Mouse (Mus musculus) lung, postnatal 10 days (tissue): ENCODE measurements around the gene Eme2.

Experiments
- DNase-seq: peaks from one replicate; pipeline ENCODE4 v3.0.0; 2021

The Eme2 gene

DNA sequence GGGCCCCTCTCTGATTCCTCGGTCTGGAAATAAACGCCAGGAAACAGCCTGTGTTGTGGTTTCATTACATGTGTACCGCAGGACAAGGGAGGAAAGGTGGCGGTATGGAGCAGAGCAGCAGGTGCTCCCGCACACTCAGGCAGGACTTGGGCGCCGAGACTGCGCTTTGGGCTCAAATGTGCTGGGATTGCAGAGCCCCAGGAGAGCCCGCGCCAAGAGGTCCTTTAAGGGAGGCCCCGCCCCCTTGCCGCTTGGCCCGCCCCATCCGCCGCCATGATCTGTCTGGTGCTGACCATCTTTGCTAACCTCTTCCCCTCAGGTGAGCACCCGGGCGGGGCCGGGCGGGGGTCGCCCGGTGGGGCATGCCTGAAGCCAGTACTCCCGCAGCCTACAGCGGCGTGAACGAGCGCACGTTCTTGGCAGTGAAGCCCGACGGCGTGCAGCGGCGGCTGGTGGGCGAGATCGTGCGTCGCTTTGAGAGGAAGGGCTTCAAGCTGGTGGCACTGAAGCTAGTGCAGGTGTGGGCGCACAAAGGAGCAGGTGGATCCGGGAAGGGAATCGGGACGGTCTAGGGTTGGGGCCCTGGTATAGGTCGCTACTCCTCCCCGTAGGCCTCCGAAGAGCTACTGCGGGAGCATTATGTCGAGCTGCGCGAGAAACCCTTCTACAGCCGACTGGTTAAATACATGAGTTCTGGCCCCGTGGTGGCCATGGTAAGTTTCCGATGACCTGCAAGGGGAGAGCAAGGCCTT is 1.5 kb upstream of the Eme2 start, which contains the start of gene Nme3:
Gene Nme3, plus strand, starts transcription at position 260 of the 752 bp plus-strand sequence.
- DNase-seq: peak; percentile 81

DNA sequence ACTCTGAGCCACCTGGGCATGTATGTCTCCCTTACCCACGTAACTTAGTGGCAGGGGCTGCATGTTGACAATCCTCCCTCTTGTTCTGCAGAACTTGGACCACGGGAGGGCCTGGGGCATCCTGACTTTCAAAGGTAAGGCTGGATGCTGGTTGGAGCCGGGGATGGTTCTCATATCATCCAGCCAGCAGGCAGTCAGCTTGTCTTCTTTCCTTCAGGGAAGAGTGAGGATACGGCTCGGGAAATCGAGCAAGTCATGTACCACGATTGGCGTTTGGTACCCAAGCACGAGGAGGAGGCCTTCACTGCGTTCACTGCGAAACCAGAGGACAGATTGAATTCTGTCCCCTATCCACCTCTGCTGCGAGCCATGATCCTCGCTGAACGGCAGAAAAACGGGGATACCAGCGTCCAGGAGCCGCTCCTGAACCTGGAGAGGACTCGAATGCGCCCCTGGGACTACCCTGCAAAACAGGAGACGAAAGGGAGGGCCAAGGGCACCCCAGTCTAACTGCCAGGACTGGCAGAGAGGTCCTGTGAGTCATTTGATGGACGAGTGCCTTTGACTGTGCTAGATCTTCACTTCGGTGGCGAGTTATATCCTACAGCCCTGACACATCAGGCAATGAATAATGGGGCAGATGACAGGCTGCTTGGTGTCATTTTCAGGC is 819 bp upstream of the Eme2 start:
- no peak for DNase-seq

DNA sequence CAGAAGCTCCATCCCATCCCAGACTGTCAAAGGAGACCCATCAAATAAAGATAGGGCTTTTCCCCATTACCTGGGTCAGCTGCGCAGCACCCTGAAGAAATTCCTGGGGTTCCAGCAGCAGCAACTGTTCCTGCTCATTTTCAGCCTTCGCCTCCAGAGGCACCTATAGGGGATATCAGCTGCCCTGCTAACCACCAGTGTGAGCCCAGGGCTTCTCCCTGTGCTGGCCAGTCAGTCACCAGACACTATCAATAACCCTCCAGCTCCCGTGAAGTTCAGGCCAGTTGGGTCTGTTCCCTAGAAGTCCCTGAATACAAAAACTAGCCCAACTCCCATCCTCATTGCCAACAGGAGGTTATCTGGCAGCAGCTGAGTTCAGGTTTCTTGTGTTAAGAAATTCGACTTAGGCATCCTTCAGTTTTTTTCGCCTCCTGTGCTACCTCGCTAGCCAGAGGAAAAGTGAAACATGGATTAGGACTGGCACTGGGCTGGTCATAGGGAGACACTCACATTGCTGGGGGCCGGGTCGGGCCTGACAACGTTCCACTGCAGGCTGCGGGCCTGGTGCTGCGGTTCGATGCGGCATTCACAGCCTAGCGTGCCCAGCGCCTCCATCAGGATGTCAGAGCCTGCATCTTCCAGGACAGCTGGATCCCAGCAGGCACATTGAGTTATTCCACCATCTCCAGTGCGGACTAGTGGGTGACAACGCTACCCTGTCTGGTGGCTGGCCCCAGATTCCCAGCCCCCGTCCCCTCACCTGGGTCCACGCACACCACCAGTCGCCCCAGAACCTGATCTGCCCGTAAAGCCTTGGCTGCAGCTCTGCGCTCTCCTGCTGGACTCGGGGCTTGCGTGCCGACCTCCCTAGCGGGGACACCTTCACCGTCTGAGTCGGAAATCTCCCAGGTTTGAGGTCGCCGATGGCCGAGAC is 559 bp downstream of the Eme2 start:
- no peak for DNase-seq

DNA sequence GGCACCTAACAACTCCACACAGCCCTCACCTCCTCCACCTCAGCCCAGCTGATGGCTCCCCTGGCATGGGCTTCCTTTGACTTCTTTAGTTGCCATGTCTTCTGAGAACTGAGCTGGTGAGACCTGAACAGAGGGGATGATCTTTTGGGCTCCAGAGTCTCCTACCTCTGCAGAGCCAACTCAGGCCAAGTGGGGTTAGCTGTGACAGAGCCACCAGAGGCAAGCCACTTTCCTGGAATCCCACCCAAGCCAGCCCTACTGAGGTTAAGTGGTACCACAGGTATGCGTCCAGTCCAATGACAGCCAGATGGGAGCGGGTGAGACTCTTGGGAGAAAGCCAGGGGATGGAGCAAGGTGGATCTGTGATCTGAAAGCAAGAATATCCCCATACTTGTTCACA is 1.6 kb downstream of the Eme2 start:
- DNase-seq: no peak

DNA sequence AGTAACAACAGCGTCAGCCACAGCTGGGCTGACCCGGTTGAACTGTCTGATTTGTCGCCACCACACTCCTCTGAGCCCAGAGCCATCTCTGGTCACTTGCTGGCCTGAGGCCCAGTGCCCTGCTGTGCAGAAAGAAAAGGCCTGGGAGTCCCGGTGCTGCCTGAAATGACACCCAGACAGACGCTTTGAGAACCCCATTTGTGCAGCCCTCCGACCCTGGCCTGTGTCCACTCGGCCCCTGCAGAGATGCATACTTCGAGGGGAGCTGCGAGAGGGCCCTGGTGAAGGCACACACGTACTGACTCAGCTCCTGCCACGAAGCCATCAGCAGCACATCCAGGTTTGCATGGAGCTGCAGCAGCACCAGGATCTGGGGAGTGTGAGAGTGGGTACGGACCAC is 2.1 kb downstream of the Eme2 start:
- DNase-seq: no peak

DNA sequence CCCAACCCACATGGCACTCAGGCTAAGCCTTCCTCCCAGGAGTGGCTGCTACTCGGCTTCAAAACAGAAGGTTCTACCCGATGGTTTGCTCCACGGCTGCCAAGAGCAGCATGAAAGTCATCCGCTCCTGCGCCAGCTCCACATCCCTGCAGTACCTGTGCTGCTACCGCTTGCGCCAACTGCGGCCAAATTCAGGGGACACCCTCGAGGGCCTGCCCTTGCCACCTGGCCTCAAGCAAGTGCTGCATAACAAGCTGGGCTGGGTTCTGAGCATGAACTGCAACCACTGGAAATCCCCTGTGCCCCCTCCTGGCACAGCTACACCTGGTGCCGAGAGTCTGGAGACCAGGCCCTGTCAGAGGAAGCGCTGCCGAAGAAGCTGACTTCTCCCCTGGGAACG is 3.6 kb downstream of the Eme2 start:
- peak; percentile 5 for DNase-seq

DNA sequence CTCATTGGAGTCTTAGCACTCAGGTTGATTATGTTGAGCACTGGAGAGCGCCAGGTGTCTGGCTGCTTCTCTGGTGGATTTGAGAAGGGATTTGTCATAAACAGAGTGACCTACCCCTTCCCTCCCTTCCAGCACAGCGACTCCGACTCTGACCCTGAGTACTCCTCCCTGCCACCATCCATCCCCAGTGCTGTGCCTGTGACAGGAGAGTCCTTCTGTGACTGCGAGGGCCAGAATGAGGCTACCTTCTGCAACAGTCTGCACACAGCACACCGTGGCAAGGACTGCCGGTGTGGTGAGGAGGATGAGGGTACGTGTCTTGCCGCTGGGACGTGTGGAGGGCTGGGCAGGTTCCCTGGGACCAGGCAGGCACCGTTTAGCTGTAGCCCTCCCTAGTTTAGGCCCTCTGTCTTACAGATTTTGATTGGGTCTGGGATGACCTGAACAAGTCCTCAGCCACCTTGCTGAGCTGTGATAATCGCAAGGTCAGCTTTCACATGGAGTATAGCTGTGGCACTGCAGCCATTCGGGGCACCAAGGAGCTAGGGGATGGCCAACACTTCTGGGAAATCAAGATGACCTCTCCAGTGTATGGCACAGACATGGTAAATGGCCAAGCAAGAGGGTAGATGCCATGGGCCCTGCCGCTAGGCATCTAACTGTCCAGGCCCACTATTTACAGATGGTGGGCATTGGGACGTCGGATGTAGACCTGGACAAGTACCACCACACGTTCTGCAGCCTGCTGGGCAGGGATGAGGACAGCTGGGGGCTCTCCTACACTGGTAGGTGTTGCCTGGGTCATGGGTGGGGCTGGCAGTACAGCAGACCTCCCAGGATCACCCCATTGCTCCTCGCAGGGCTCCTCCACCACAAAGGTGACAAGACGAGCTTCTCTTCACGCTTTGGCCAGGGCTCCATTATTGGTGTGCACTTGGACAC is 4.5 kb downstream of the Eme2 start:
- DNase-seq: no peak

DNA sequence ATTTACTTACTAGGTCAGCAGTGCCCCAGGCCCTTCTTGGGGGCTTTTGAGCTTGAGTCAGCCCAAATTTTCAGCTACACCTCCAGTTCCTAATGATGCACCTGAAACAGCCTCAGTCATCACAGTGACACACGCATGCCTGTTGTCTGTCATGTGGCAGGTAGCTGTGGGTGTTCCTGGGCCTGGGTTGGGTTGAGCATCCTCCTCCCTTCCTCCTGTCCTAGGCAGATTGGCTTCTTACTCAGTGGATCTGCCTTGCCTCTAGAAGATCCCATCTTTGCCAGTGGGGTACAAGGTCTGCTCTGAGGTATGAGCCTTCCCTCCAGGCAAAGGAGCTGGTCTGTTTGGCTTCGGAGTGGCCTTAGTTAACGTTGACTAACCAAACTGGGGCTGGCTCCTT is 6.0 kb downstream of the Eme2 start:
- DNase-seq: no peak

DNA sequence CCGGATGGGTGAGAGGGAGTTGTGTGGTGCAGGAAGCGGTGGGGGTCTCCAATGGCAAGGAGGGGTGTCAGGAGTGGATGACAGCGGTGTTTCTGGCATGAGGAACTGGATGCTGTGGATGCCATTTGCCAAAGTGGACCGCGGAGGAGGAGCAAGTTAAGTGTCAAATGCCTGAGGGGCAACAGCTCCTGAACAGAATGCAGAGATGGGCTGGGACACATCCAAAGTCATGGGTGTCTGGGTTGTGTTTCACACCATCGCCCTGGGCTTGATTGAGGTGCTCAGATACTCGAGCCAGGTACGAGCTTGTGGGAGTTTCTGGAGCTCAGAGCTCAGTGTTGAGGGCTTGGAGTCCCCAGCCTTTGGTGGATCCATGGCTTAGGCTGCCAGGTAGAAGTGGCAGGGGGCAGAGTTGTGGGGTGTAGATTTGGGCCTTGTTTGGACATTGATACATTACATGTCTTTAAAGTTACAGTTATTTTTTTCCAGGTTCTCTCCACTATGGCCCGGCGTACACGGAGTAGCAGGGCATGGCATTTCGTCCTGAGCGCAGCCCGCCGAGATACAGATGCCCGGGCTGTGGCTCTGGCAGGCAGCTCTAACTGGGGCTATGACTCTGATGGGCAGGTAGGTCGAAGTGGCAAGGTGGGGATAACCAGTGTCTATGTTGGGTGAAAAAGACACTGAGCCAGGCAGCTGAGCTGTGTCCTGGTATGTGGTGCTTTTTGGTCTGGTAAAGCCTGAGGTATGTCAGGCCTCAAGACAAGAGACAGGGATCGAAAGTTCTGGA is 7.4 kb downstream of the Eme2 start:
- DNase-seq: no peak

DNA sequence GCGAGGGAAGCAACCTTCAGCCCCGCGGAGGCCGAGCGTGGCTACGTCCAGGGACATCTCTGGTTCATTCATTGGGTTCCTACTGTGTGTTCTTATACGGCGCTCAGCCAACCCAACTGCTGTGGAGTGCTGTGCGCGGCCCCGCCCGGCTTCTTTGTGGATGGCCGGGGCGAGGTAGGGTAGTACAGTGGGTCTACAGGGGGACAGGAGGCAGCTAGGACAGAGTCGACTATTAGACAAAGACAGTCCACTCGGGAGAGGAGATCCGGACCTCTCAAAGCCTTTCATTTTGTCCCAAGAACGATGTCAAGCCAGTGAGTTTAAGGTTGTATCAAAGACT is 8.0 kb downstream of the Eme2 start:
- DNase-seq: no peak

DNA sequence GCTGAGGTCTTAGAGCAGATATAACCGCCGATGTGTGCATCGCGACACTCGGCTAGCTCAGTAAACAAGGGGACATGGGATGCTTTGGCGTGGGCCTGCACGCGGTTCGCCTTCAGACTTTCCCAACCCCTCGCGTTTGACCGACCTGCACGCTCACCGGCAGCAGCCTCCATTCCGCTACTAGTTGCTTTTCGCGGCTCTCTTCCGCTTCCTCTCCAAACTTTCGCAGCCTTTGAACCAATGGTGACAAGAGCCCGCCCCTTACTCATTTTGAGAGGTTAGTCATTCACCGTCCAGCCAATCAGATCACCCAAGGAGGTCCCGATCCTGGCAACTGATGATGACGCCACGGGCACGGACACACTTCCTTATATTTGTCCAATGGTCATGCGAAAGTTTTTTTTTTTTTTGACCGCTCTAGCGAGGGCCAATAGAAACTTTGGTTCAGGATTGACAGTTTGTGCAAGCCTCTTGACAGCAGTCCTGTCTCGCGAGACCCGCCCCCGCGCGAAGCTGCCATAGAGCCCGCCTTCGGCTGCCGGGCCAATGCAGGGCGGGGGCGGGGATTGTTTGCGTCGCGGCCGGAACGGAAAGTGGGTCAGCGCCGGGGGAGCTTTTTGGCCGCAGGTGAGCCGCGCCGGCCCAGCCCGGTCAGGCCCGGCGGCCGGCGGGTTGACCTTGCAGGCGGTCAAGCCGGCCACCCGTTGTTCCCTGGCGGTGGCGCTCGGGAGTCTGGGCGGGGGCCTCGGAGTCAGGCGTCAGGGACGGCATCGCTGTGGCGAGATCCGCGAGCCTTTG is 8.6 kb downstream of the Eme2 start, which contains the start of the genes Nubp2 and Spsb3:
Gene Nubp2, minus strand, starts transcription at position 216 of the 798 bp plus-strand sequence.
Gene Spsb3, plus strand, starts transcription at position 510 of the 798 bp plus-strand sequence.
- peak; percentile 99 for DNase-seq

DNA sequence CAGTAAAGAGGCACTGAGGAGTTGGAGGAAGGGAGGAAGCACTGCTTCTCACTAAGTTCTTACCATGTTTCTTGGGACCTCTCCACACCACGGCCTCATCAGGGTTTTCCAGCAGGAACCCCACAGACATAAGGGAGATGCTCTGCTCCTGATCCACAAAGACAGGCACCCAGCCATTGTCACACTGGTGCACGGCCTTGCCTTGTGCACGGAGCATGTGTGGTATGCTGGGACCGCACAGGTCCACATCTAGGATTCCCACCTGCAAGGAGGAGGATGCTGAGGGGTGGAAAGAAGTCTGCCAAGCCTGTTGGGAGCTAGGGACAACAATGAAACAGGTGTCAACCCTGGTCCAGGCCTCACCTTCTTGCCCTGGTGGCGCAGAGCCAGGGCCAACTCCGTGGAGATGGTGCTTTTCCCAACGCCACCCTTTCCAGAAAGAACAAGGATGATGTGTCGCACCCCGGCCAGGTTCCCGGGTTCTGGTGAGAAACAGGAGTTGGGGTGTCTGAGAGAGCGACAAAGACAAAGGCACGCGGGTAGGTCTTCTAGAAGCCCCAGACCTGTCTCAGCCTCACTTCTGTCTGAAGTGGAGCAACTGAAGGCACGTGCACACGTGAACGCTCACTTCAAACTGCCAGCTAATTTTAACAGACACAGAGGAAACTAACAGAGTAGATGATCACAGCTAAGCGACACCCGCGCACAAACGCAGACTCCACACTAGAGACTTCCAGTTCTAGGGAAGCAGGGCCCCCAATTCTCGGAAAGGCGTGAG is 9.3 kb downstream of the Eme2 start:
- no peak for DNase-seq

DNA sequence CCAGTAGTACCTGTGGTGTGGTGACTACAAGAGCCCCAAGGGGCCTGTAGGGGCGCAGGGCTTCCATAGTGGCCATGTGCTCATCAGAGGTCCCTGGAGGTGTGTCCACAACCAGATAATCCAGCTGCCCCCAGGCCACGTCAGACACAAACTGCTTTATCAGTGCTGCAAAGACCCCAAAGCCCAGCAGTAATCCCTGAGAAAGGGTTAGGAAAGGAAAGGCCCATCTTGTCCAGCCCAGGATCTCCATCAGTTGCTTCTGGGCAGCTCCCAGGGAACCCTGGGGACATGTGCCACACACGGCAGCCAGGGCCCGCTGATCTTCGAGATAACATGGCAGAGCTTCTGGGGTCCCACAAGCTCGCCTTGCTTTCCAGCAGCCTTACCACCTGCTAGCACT is 10.5 kb downstream of the Eme2 start:
- no peak for DNase-seq

DNA sequence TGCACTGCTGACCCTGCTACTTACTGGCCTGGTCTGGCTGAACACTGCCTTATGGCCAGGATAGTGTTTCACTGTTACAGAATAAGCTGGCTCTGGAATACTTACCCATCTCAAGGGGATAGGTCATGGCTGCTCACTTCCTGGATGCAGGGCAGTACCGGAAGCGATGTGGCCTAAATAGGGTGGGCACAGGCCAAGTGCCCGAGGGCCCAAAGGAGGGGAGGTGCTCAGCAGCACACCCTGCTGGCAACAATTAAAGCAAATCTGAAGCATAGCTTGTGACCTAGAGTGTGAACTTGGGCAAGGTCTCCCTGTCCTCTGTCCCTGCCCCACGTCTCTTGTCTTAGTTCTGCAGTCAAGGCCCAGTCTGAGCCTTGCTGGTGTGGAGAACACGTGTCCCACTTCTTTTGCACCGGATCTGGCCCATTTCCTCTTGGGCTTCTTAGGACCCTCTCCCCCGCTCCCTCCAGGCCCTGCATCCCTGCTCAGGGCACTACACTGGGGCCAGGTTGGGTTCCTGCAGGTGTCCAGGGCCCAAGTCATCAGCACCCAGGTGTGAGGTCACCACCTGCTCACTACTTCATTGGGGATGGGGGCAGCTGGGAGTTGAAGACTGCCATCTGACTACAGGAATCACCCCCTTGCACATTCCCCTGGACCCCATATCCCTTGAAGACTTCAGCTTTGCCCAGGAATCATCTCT is 13.0 kb downstream of the Eme2 start:
- DNase-seq: peak; percentile 64

DNA sequence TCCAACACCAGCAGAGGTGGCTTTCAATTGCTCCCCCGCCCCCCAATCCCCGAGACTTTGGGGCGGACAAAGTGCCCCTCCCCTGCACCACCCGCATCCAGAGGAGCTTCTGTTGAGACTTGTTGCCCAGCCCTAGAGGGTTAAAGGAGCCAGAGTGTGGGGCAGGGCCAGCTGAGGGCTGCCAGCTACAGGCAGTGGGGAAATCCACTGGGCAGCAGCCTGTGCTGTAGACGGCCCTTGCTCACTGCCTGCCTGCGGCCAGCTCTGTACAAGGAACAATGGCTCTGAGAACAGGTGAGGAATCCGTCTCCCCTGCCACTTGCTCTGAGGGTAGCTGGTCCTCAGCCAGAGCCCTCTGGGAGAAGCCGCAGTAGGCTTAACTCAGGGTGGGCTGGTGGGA is 16.4 kb downstream of the Eme2 start:
- no peak for DNase-seq

DNA sequence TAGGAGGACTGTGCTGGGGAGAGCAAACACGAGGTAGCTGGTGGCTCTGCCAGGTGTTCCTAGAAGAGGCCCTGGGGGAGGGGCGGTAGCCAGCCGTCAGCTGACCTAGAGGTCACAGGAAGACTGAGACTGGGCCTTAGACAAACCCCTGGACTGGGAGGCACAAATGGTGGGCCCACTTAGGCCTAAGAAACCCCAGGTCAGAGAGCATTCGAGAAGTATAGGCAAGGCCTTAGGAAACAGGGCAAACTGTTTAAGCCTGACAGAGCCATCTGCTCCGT is 16.8 kb downstream of the Eme2 start:
- peak; percentile 52 for DNase-seq

DNA sequence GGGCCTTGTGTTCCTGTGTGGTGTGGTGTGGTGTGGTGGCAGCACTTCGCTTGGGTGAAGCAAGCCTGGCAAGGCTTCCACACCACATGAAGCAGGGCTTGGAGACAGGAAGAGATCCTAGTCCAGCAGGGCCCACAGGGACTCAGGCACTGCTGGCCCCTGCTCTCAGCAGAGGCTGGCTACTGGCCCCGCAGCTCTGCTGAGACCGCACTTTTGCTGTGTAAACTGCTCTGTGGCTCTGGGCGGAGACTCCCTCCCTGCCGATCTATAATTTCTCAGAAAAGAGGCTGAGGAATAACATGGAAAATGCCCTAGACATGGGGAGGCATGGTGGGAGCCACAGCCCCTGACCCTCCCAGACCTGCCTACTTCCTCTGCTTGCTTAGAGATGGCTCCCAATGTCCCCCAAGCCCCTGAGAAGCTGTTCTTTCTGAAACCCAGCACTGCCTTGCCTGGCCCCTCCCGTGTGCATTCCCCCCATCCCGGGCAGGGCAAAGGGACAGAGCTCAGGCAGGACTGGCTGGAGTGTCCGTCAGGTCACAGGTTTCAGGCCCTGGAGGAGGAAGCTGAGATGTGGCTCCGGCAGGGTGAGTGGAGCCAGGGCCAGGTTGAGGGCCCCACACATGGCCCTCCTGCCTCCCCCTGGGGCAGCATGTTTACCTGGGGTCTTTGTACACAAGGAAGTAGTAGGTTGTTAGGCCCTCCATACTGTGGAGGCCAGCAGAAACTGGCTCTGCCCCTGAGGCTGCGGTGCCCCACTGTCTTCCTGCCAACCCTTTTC is 17.4 kb downstream of the Eme2 start:
- no peak for DNase-seq

DNA sequence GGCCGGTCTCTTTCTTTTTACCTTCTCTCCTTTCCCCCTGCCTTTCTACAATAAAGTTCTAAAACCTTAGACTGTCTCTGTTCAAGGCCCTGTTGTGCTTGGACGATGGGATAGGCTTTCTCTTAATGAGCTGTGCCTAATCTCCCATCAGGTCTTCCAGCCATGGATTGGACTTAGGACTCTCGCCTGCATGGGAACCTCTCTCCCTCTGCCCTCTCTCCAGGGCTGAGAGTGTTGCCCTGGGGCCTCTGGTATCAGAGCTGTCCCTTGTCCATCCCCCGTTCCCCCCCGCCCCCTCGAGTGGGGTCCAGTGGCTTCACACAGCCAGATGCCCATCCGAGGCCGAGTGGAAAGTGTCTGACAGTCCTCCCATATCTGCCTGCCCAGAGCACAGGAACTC is 19.9 kb downstream of the Eme2 start:
- DNase-seq: no peak

DNA sequence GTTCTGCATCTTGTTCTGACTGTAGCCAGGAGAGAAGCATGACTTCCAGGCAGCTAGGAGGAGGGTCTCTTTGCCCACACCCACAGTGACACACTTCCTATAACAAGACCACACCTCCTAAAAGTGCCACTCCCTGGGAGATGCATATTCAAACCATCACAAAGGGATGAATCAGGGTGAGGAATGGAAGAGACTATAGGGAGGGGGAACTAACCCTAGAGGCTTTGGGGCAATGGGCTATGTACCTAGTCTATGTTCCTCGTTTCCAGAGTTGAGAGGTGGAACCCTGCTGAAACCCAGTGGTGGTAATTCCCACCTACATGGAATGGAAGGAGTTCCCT is 20.5 kb downstream of the Eme2 start:
- DNase-seq: no peak
